Mouse (Mus musculus): ENCODE measurements around the gene Bin2. TPM values are rescaled to one million over a fixed set of nuclear protein-coding genes. Genes with fewer than 3 reads are reported as not detected.

The Bin2 gene
- total RNA-seq, 2 experiments from 2014 or later, result 1.8 to 3.2 TPM

DNA sequence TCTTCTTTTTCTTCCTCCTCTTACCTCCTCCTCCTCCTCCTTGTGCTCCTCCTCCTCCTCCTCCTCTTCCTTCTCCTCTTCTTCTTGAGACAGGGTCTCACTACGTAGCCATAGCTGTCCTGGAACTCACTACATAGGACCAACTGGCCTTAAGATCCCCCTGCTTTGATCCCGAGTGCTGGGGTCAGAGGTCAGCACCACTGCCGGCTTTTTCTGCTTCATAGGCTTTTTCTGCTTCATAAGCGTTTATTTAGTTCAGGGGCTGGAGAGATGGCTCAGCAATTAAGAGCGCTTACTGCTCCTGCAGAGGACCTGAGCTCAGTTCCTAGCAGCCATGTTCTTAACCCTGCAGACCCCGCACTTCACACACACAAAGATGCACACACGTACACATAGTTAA lies 12.4 kb upstream of the Bin2 start:
- DNase-seq, result no peak

DNA sequence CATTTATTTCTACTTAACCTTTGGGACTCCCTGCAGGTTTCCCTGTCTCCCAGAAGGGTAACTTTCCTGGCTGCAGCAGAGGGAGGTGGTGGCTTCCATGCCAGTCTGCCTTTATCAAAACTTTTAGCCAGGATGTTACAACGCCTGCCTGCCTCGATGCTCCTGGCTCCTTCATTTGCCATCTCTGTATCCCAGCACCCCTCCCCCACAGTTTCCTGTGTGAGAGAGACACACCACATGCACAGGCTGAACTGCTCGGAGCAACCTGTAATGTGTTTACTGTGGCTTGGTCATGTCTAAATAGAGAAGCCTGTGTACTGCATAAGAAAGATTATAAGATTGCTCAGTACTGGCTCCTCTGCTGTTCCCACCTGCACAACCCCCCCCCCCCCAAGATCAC lies 11.0 kb upstream of the Bin2 start:
- DNase-seq, result no peak

DNA sequence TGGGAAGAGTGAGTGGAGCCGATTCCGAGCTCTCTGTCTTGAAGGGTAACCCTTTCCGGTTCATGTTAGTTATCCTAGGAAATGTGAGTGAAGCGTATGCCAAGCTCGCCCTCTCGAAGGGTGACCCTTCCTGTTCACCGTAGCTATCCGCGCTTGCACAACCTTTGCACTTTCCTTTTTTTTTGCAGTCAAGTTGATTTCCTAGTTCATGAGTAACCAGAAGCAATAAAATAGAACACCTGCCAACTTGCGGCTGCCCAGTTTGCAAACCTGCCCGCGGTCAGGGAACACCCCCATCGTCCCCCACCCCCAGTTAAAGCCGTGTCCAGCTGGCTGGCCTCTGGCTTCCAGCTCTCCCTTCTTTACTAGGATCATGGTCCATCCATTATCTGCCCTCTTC lies 9.7 kb upstream of the Bin2 start:
- DNase-seq, result no peak

DNA sequence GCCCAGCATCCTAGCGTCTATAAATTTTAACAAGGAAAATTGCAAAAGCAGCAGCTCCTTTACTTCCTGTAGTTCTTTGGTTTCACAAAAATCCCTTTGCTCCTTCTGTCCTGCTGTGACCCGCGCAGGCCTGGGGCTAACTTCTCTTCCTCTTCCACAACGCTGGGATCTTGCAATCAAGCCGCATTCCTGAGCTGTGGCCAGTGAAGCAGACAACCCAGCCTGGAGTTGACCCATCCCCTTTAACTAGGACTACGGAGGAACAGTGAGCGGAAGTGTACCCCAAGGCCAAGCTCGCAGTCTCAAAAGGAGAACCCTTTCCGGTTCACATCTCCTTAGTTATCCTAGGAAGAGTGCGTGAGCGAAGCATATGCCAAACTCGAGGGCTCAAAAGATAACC lies 9.2 kb upstream of the Bin2 start:
- no peak for DNase-seq

DNA sequence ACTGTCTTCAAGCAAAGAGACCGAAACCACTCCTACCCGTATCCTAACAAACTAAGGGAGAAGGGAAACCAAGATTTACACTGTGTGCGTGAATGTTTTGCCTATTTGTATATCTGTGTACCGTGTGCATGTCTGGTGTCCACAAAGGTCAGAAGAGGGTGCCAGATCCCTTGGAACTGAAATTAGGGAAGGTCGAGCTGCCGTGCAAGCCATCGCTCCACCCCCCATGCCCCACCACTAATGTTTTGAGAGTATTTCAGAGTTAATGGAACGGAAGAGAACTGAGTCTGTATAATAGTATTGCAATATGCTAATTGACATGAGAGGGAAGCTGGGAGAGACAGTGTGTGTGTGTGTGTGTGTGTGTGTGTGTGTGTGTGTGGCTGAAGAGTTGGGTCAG lies 8.3 kb upstream of the Bin2 start:
- DNase-seq, result no peak

DNA sequence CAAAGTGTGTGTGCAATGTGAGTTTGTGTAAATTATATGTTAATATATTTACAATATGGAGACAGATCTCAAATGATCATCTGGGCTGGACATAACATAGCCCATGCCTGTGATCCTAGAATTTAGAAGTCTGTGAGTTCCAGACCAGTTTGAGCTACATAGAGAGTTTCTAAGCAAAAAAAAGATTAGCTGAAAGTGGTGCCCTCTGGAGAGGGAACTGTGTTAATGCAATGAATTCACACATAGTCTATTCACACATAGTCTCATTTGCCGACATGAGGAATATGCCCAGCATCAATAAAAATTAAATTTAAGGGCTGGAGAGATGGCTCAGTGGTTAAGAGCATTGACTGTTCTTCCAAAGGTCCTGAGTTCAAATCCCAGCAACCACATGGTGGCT lies 7.2 kb upstream of the Bin2 start:
- no peak for DNase-seq

DNA sequence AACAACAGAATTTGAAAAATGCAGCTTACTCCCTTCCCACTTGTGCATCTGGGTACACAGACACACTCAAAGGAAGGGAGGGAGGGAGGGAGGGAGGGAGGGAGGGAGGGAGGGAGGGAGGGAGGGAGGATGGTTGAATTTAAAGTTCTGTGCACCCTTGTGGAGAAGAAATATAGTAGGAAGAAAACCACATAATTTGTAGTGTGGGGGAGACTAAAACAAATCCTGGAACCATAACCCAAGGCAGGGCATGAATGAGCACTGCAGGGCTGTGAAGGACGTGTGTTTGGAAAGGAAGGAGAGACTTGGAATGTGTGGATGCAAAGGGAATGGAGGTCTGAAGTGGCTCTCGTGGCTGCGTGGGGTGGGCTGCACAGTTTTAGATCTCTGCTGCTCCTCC lies 6.1 kb upstream of the Bin2 start:
- DNase-seq, result no peak

DNA sequence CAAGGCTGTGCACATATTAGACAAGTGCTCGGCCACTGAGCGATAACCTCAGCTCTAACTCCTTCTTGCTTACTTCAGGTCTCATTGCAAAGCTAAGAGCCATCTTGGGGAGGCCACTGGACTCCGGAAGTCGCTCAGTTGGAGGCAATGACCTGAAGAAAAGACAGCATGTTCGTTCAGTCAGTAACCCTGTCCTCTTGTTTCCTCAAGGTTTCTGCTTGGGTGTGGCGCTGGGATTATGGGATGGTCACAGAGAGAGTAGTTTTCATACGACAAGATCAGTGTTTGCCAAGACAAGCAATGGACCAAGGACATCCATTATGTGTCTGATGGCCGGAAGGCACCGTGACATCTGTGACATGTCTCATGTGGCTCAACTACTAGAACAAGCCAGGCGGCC lies 5.2 kb upstream of the Bin2 start:
- DNase-seq, result no peak

DNA sequence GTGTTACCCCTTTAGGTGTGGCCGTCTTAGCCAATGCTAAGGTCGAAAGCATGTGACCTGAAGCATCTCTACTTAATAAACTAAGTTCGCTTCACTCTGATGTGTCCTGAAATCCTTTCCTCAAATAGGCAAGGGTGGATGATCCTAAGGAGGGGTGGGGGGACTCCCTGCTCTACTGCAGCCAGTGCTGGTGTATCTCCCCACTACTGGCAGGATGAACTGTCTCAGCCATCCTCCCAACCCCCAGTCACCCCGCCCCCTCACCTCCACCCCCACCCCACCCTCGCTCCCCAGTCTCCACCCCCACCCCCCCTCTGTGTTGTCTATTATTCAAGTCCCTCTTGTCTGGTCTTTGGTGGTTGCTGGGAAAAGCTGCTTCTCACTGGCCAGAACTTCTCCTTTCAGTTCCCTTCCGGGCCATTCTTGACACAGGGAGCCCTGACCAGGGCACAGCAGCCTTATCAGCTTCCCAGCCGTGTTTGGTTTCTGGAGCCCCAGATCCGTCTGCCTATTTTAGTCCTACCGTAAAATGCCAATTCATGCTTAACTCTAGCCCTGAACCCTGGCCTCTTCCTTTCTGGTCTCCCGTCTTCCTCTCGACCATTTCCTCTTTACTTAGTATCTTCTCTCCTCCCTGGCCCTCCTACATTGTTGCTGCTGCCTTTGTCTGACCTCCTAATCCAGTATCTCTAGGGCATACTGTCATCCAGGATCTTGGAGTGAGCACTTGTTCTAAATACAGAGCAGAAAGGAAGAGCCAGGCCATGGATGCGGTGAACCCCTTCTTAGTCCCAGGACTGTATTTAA lies 4.4 kb upstream of the Bin2 start:
- DNase-seq, result no peak

DNA sequence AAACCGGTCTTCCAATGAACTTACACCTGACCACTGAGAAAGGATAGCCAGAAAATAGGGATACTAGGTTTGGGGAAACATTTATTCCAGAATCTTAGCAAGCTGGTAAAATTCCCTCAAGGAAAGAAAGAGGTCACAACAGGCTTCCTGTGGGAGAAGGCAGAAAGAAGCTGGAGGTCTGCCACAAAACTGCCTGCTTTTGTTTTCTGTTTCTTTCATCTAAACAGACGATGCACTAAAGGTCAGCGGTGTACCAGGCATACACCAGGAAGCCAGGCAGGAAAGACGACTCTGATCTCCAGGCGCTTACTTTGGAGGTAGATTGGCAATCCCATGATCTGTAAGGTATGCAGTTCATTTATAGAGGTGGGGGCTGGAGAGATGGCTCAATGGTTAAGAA lies 1.5 kb upstream of the Bin2 start:
- DNase-seq, result peak in 1 of 2 experiments; percentile 51

DNA sequence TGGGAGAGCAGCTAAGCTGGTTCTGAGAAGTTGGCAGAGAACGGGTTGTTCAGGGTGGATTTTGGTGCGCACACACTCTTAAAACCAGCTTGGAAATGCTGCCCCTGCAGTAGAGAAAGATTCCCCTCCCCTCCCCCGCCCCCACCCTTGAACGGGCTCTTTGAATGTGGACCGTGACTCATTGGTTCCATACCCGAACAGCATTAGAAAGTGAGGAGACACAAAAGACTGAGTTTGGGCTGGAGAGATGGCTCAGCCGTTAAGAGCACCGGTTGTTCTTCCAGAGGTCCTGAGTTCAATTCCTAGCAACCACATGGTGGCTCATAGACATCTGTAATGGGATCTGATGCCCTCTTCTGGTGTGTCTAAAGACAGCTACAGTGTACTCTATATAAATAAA lies 651 bp upstream of the Bin2 start:
- no peak for DNase-seq

DNA sequence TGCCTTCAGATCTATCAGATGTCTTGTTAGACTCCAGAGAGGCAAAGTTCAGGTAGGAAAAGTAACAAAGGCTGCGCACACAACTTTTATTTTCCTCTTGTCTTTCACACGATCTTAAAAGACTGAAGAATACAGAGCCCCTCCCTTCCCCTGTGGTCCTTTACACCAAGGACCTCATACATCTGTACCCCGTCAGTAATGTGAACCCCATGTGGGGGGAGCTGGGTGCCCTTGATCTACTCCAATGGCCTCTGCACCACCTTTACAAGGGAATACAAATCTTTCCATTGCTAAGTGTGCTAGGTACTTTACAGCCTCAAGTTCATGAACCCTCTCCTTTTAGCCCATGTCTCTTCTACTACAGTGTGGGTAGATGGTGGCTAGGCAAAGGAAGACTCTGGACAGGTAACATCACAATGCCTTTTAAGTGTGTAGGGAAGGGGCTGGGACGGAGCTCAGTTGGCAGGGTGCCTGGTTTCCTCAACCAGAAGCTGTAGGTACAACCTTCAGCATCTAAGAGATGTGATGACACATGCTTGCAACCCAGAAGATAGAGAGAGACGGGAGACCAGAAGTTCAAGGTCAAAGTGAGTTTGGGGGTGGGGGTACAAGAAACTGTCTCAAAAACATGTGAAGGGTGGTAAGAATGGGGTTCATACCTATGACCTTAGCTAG lies 1.3 kb downstream of the Bin2 start:
- no peak for DNase-seq

DNA sequence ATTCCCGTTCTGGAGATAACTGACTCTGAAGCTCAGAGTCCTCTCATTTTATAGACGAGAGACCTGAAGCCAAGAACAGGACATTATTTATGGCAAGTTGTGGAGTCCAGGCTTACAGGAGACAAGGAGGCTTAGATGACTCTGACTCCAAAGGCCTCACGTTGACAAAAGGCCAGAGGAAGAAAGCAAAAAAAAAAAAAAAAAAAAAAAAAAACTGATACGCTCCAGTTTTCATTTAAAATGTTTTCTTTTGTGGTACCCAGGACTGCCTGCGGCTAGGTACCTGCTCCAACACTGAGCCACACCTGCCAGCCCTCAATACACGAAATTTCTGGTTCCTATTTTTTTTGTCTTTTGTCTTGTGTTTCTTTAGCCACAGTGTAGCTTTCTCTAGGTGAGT lies 1.9 kb downstream of the Bin2 start:
- no peak for DNase-seq

DNA sequence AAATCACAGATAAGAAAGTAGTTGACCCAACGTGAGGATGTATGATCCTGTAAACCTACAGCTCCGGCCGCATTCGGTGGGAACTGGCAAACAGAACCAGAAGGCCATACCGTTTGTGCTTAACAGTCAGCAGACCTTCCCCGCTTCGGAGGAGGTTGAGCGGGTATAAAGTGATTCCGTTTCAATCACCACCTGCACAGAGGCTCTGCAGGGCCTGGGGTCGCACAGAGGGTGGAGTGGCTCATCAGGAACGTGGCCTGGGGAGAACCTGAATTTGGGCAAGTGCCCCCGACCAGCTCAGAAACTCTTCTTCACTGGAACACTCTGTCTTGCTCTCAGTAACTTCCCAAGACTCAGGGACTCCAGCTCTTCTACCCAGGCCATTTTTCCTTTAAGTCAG lies 2.5 kb downstream of the Bin2 start:
- no peak for DNase-seq

DNA sequence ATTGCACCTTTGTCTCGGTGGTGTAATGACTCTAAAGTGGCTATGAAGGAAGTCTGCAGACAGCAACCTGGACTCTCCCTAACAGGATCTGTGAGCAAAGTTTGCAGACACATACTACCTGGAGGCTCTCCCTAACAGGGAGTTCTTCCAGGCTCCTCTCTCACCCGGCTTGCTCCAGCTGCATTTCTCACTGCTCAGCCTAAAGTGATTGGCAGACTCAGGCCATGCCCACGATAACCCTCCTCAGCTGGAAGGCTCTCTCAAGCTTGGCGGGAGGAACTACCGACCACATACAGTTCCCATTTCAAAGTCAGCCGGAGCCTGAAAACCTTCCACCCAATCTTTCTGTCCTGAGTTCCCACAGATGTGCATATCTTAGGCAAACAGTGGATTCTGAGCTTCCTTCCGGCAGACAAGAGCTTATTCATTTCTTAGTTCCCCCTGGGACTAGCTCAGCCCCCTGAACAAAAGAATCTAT lies 3.1 kb downstream of the Bin2 start:
- no peak for DNase-seq

DNA sequence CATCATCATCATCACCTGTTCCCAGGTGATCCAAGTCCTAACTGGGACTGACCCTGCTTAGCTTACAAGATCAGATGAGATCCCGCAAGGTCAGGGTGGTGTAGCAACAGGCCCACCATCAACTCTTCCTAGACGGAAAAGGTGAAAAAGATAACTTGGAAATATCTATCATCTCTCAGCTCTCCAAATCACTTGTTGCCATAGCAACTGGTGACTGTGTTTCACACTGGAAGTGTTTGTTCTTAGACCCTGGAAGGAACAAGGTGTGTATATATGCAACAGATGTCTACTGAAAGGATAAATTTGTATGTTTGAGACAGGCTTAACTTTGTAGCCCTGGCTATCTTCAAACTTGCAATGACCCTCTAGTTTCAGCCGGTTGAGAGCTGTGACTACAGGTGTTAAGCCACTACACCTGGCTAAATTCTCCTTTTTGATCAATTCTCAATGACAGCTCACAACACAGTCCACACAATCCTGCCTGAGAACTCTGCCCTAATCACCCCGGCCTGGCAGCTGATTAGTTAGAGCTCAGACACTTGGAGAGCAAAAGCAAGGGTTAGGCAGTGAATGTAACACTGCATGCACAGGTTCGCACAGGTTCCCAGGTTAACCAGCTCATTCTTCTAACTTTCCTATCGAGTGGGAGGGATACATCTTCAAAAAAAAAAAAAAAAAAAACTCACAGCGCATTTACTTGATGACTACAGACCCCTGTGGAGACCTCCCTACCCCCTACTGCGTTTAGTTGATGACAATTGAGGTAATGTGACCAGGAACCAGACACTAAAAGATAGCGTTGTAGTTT lies 3.7 kb downstream of the Bin2 start:
- no peak for DNase-seq

DNA sequence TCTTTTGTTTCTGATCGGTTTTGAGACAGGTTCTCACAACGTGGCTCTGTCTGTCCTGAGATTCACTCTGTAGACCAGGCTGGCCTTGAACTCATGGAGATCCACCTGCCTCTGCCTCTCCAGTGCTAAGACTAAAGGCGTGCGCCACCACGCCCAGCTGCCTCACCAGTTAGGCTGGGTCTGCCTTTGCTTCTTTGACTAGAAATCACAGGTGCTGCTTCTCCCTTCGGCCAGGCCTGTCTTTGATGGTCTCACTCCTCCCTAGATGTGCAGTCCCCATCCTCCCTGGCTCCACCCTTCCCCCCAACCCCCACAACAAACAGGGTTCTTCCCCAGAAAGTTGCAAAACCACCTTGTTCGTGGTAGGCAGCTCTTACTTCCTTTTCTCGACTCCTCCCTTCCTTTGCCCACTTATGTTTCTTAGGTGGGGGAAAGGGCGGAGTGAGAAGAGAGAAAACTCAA lies 4.5 kb downstream of the Bin2 start:
- DNase-seq, result no peak

DNA sequence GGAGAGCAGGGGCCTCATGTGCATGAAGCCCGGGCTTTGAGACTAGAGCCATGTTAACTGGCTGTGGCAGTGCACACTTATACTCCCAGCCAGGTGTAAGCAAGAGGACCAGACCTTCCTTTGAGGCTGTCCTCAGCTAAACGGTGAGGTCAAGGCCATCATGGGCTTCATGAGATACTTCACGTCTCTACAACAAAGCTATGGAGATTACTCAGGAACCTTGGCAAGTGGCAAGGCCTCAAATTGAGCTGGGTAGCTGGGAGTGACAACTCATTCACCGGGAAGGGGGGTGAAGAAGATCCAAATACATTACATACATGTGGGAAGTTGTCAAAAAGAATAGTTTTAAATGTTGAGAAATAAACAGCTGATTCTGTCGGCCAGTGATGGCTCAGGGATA lies 8.5 kb downstream of the Bin2 start:
- DNase-seq, result peak; percentile 38 to 47

DNA sequence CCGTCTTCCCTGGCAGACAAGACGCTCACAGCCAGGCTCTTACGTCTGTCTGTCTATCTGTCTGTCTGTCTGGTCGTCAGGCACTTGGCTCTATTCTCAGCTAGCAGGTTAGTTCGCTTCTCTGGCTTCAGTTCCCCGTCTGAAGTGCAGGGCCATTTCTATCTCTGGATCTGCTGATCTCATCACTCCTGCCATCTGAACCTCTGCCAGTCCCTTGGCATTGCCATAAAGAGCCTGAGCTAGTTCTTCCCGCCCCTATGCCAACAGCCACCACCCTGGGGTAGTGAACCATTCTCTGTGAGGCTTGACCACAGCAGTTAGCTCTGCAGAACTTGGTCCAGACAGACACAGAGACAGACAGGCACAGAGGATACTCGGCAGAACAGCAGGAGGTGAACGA lies 9.0 kb downstream of the Bin2 start:
- DNase-seq, result peak; percentile 62

DNA sequence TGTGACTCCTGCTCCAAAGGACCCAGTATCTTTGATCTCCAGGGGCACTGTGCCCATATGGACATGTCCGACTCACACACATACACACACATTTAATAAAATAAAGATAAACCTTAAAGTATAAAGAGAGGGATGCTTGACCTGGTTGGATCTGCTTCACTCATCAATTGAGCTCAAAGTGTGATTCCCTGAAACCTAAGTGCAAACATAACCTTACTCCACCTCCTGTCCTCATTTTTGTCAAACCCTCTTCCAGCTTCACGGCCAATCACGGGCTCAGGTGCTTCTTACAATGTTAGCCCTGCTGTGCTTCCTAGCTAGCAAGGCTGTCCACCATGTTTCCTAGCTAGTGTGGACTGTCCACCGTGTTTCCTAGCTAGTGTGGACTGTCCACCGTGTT lies 14.2 kb downstream of the Bin2 start:
- DNase-seq, result no peak

DNA sequence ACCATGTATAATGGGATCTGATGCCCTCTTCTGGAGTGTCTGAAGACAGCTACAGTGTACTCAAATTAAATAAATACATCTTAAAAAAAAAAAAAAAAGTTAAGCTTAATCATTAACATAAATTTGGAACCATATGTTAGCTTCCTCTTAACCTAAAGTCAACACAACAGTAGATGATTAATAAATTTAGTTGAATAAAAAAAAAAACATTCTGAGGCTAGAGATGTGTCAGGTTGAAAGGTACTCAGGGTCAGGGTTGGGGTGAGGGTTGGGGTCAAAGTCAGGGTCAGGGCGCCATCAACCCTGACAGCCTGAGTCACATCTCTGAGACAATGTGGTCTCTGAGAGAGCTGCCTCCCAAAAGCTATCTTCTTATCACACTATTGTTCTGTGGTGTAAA lies 15.1 kb downstream of the Bin2 start:
- no peak for DNase-seq

DNA sequence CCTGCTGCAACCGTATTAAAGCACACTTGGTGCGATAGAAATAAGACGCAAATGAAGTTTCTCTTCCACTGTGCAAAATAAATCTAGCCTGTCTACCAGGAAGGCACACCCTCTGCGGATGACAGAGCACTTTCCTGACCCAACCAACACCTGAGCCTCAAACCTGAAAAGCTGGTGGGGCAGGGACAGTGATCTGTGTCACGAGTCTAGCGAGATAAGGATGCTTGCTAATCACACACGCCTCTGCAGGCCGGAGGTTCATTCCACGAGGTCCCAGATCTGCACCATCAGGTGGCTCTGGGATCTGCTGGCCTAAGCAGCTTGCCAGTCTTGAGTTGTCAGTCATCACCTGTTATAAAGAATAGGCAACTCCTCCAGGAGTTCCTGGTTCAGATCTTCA lies 17.7 kb downstream of the Bin2 start:
- DNase-seq, result no peak

DNA sequence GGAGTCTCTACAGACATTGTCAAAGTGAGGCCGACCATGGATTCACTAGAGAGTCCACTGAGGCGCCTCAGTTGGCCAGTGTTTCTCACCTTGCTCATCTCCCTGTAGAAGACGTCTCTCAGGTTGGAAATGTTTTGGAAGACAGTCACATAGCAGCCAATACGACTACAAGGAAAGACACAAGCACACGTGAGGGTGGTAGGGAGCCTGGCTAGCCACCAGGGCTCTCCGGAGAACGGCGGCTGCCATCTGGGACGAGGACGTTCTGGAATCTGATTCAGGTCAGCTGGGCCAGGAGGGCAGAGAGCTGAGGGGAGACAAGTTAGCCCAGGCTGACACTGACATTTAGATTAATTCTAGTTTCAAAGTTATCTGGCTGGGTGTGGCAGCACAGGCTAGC lies 19.2 kb downstream of the Bin2 start:
- no peak for DNase-seq

All from adrenal gland, postnatal 36 days (tissue).